Mouse (Mus musculus): ENCODE measurements around the gene Asb17. TPM values are rescaled to one million over a fixed set of nuclear protein-coding genes. Genes with fewer than 3 reads are reported as not detected.
A peak's percentile ranks its signal among the peaks of the same experiment; 100 is the strongest.

Gene Asb17
- polyA plus RNA-seq, 1 experiment = 0.16 TPM

GRCm38 (mm10) chr3:153902595-153902994 is 58.6 kb downstream of the Asb17 start:
- Histone ChIP-seq H3K4me3 (ENCODE audit: extremely low read depth, insufficient read depth, insufficient read length) (no peak overlapping the region), H3K36me3 (ENCODE audit: control insufficient read depth, insufficient read depth, low read length) (peaks cover 24% of the 10 kb centered on the region), H3K27me3 (ENCODE audit: control insufficient read depth, insufficient read depth, low read length) (no peaks in the 10 kb centered on the region), H3K27ac (ENCODE audit: insufficient read depth, low read length) (no peak overlapping the region), H3K4me1 (ENCODE audit: control insufficient read depth, insufficient read depth, insufficient read length) (no peaks in the 10 kb centered on the region; the same call in 1 of the 2 replicates)
- TF ChIP-seq POLR2A (IDR thresholded peaks at IDR 0.05; ENCODE audit: low read depth, low read length) (no peak), CTCF (IDR thresholded peaks at IDR 0.05; ENCODE audit: extremely low read depth, insufficient read depth, insufficient read length, insufficient replicate concordance) (no peak)
- no peak for DNase-seq (ENCODE audit: low read depth in 1 of 2, low spot score in 2 of 2)
- WGBS = 56% methylated on average over 3 of the region's 3 CpGs

DNA sequence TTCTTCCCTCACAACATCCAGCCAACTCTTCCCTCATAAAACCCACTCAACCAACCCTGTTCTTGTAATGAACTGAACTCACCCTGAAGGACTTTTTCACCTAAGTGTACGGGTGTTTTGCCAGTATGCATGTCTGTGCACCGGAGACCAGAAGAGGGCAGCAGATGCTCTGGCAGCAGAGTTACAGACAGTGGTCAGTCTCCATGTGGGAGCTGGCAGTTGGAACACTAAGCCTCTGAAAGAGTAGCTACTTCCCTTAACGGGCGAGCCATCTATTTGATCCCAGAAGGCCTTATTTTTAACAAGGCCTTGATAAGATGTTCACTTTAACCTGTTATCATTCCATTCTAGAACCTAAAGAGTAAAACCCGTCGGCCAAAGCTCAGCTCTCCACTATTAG is 60.6 kb downstream of the Asb17 start:
- Histone ChIP-seq H3K4me1 (ENCODE audit: control insufficient read depth, insufficient read depth, insufficient read length) (no peaks in the 10 kb centered on the region; the same call in 1 of the 2 replicates), H3K27me3 (ENCODE audit: control insufficient read depth, insufficient read depth, low read length) (no peaks in the 10 kb centered on the region), H3K27ac (ENCODE audit: insufficient read depth, low read length) (no peak overlapping the region), H3K4me3 (ENCODE audit: extremely low read depth, insufficient read depth, insufficient read length) (no peak overlapping the region), H3K36me3 (ENCODE audit: control insufficient read depth, insufficient read depth, low read length) (peaks cover 36% of the 10 kb centered on the region)
- TF ChIP-seq CTCF (IDR thresholded peaks at IDR 0.05; ENCODE audit: extremely low read depth, insufficient read depth, insufficient read length, insufficient replicate concordance) = peak; percentile 41; the same call in 1 of the 2 replicates
- no peak for TF ChIP-seq POLR2A (IDR thresholded peaks at IDR 0.05; ENCODE audit: low read depth, low read length)
- DNase-seq (ENCODE audit: low read depth in 1 of 2, low spot score in 2 of 2) = no peak
- WGBS = 69% methylated on average over 6 of the region's 6 CpGs

Other genes with a start within 250 kb of the Asb17 start
- gene St6galnac3, start 119.0 kb upstream of the Asb17 start, polyA plus RNA-seq (2012; rRNA removed) = 2.0 and 3.0 TPM in 2 replicates
- gene Msh4, start 61.9 kb downstream of the Asb17 start, polyA plus RNA-seq (2012; rRNA removed) = 0.02 and 0.04 TPM in 2 replicates
- gene Rabggtb, start 68.8 kb downstream of the Asb17 start, polyA plus RNA-seq (2012; rRNA removed) = 26.2 and 28.2 TPM in 2 replicates
- 14.9 and 15.4 TPM in 2 replicates for gene Acadm, start 100.4 kb downstream of the Asb17 start, polyA plus RNA-seq (2012; rRNA removed)
- 0.11 and 0.14 TPM in 2 replicates for gene Slc44a5, start 129.2 kb downstream of the Asb17 start, polyA plus RNA-seq (2012; rRNA removed)